Mouse (Mus musculus) left cerebral cortex, postnatal 4 days (tissue): ENCODE data around the gene Ttll12. TPM values are rescaled to one million over a fixed set of nuclear protein-coding genes. Genes with fewer than 3 reads are reported as not detected.

Experiments
- DNase-seq: peaks from one replicate; pipeline ENCODE4 v3.0.0-alpha.2; 2022
- intact Hi-C: fragments of 180-260 bp; cut with DNase I; formaldehyde crosslinking; loops from one replicate; pipeline ENCODE4 v1.15.1; 2025
- total RNA-seq, 2 experiments: library from RNA; stranded (reverse); gene quantifications; 2 replicates each; pipeline ENCODE4 v1.2.3; 2021

Gene Ttll12
- total RNA-seq, 2 experiments from 2014 or later, result 28.4 to 30.8 TPM

GRCm38 (mm10) chr15:83595364-83595711, 381 bp upstream of the Ttll12 start:
- intact Hi-C loops, result no loop called here
- no peak for DNase-seq

GRCm38 (mm10) chr15:83593702-83594512, 1.1 kb downstream of the Ttll12 start:
- intact Hi-C loops, result no loop called here

GRCm38 (mm10) chr15:83593189-83593585, 1.8 kb downstream of the Ttll12 start:
- intact Hi-C loops, result no loop called here
- no peak for DNase-seq

More at GRCm38 (mm10) chr15:83593702-83594512, 1.1 kb downstream of the Ttll12 start:
- no peak for DNase-seq

- DNase-seq, result no peak
- intact Hi-C loops, result no loop called here
These were observed 2.4 kb downstream of the Ttll12 start for GRCm38 (mm10) chr15:83592260-83593188.

DNA sequence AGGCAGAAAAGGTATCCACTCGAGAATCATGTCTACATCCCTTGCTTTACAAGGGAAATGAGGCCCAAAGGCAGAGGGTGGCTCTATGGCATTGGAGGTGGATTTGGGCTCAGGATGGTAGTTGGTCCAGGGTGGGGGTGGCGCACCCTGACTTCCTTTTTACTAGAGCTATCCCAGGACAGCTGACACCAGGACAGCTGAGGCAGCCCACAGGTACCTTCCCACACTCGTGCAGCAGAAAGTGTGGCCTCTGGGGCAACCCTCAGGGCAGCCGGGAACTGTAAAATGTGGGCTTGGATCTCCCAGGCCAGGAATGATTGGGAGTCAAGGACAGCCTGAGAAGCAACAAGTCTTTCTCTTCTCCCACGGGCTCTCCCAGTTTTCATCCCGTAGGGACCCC, 3.2 kb downstream of the Ttll12 start:
- intact Hi-C loops, result no loop called here
- DNase-seq, result no peak

GRCm38 (mm10) chr15:83590841-83591240, 4.1 kb downstream of the Ttll12 start:
- DNase-seq, result no peak
- intact Hi-C loops, result no loop called here

GRCm38 (mm10) chr15:83584741-83585220, 10.2 kb downstream of the Ttll12 start:
- DNase-seq, result no peak
- intact Hi-C loops, result no loop called here

DNA sequence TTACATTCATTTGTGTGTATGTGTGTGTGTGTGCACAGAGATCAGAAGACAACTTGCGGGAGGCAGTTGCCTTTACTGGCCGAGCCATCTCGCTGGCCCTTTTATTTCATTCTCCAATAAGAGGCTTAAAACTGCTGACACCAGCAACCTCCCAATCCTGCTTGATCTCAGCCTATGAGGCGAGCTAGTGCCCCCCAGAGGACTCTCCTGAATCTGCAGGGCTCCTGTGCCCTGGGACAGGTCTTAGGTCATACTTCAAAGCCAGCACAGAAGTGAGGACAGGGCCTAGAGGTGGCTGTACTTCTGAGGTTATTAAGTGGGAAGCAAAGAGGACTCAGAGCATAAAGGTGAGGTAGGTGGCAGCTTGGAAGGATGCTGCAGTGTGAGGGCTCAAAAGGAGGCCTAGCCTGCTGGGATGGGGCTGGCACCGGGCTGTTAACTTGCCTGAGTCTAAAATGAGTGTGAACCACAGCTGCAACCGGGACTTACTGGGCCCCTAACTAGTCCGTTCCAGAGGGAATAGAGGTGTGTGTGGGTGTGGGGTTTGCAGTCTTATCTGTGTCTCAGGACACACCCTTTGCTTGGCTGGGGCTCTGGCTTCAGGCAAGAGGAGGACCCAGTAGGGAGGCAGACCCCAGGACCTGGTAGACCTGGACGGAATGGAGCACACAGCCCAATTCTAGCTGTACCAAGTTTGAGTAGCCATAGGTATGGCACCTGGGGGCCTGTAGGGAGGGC, 11.4 kb downstream of the Ttll12 start:
- no peak for DNase-seq
- intact Hi-C loops, result no loop called here

- intact Hi-C loops, result no loop called here
- no peak for DNase-seq
These were observed 12.0 kb downstream of the Ttll12 start for GRCm38 (mm10) chr15:83582931-83583330.

DNA sequence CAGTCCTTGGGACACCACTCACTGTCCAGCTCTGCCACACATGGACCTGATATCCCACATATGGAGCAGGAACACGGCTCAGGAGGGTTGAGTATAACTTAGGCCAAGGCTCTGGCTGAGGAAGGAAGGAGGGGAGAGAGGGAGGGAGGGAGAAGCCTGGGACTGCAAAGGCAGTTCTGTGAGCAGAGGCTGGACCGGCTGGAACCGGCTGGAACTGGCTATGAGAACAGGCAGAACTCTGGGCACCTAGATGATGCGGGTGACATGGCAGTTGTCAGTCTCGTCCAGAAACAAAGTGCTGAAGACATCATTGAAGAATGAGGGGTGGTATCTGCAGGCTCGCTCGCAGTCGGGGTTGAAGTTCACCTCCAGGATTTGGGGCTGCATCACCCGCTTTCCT, 18.3 kb downstream of the Ttll12 start:
- no peak for DNase-seq
- intact Hi-C loops, result no loop called here

GRCm38 (mm10) chr15:83575543-83575942, 19.4 kb downstream of the Ttll12 start:
- intact Hi-C loops, result no loop called here

GRCm38 (mm10) chr15:83574731-83575351, 20.1 kb downstream of the Ttll12 start:
- intact Hi-C loops, result no loop called here
- no peak for DNase-seq

More at GRCm38 (mm10) chr15:83575543-83575942, 19.4 kb downstream of the Ttll12 start:
- no peak for DNase-seq

GRCm38 (mm10) chr15:83573606-83574005, 21.4 kb downstream of the Ttll12 start:
- intact Hi-C loops, result no loop called here
- no peak for DNase-seq

DNA sequence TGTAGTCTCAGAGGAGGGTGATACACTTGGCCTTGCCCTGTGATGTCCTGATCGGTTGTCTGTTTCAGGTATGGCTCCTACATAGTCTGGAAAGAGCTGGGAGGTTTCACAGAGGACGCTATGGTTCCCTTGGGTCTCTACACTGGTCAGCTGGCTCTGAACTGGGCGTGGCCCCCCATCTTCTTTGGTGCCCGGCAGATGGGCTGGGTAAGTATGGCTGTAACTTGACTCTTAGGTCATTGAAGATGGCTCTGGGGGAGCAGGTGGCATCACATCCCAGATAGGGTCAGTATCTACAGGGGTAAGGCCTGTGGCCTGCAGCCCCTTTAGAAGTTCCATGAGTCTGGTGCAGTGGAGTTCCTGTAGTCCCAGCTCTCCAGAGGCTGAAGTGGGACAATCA, 22.8 kb downstream of the Ttll12 start:
- intact Hi-C loops, result no loop called here
- DNase-seq, result no peak

DNA sequence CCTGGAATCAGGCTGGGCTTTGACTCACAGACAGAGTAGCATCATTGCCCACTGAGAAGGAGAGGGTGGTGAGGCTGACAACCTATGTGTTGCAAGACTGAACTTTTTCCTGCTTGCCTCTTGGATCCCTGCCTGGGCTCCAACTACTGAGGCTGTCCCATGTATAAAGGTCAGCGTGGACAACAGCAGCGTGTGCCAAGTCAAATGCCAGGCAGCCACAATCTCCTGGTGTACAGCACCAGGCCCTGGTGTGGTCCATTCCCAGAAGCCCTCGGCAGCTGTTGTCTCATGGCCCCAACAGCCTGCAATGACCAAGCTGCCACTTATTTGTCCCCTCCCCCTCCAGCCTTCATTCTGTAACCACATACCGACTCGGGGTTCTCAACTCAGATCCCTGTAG, 23.3 kb downstream of the Ttll12 start:
- DNase-seq, result no peak
- intact Hi-C loops, result no loop called here

- DNase-seq, result no peak
- intact Hi-C loops, result no loop called here
These were observed 24.3 kb downstream of the Ttll12 start for GRCm38 (mm10) chr15:83570641-83571040.

DNA sequence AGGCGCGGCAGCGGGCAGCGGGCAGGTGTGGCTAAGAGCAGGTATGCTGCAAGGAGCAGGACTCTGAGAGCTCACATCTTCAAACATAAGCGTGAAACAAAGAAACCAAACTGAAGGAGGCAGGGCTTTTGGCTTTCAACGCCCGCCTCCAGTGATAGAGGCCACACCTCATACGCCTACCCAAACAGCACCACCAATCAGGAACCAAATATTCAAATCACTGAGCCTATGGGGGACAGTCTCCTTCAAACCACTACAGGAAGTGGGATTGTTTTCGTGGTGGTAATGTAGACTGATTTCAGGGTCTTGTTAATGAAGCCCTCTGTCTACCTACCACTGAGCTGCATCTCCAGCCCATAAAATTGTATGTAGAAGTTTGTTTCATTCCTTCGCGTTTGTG, 25.3 kb downstream of the Ttll12 start:
- no peak for DNase-seq
- intact Hi-C loops, result no loop called here

GRCm38 (mm10) chr15:83568544-83568943, 26.4 kb downstream of the Ttll12 start:
- intact Hi-C loops, result no loop called here
- DNase-seq, result no peak

GRCm38 (mm10) chr15:83567728-83568127, 27.2 kb downstream of the Ttll12 start:
- no peak for DNase-seq
- intact Hi-C loops, result no loop called here

- DNase-seq, result no peak
- intact Hi-C loops, result no loop called here
These were observed 29.0 kb downstream of the Ttll12 start for GRCm38 (mm10) chr15:83566006-83566405.
